Mouse (Mus musculus) lung, postnatal 0 days (tissue): ENCODE results near the gene Smarcad1. TPM values are rescaled to one million over a fixed set of nuclear protein-coding genes. Genes with fewer than 3 reads are reported as not detected.
"Not testable (repeated sequence)": the region's sequence is repeated elsewhere in the genome, so short reads cannot be mapped to it uniquely, and the experiment has no call there.

Experiments
- ATAC-seq: fragments of 200-750 bp; cut with Nextera tagmentation; 2 replicates; pipeline ENCODE4 v1.8.0; 2017; ENCODE audit warnings: moderate library complexity
- DNase-seq: peaks from one replicate; pipeline ENCODE4 v3.0.0-alpha.2; 2016; ENCODE audit warnings: low spot score
- H3K27ac ChIP-seq: fragments of 300-500 bp; sonication (generic); 2 replicates; pipeline ENCODE4 v1.5.1; 2014; ENCODE audit warnings: antibody characterized with exemption, mild to moderate bottlenecking, low read length, mixed read lengths
- H3K27me3 ChIP-seq: fragments of 300-500 bp; sonication (generic); replicated peaks from 2 replicates; pipeline ENCODE4 v1.6.1; 2014; ENCODE audit warnings: low read length, mixed read lengths; ENCODE audit not compliant: insufficient read depth
- H3K36me3 ChIP-seq: fragments of 300-500 bp; sonication (generic); 2 replicates; pipeline ENCODE4 v1.6.1; 2014; ENCODE audit warnings: low read length, mixed read lengths; ENCODE audit not compliant: insufficient read depth
- H3K4me1 ChIP-seq: fragments of 300-500 bp; sonication (generic); 2 replicates; pipeline ENCODE4 v1.6.1; 2014; ENCODE audit warnings: antibody characterized with exemption, low read depth, low read length, mixed read lengths; ENCODE audit not compliant: insufficient read depth
- H3K4me2 ChIP-seq: fragments of 300-500 bp; sonication (generic); replicated peaks from 2 replicates; pipeline ENCODE4 v1.6.1; 2014; ENCODE audit warnings: low read depth, mild to moderate bottlenecking, low read length, moderate library complexity, mixed read lengths
- H3K4me3 ChIP-seq: fragments of 300-500 bp; sonication (generic); 2 replicates; pipeline ENCODE4 v1.5.1; 2014; ENCODE audit warnings: low read depth, low read length
- H3K9ac ChIP-seq: fragments of 300-500 bp; sonication (generic); replicated peaks from 2 replicates; pipeline ENCODE4 v1.6.1; 2014; ENCODE audit warnings: low read depth, mild to moderate bottlenecking
- H3K9me3 ChIP-seq: fragments of 300-500 bp; sonication (generic); 2 replicates; pipeline ENCODE4 v1.6.1; 2016; ENCODE audit warnings: low read length, mixed read lengths
- CTCF ChIP-seq: IDR thresholded peaks from 2 replicates; pipeline ENCODE4 v1.5.1; 2016; ENCODE audit warnings: antibody characterized with exemption, mild to moderate bottlenecking
- EP300 ChIP-seq: IDR thresholded peaks from 2 replicates; pipeline ENCODE4 v1.6.1; 2016; ENCODE audit warnings: antibody characterized with exemption, mild to moderate bottlenecking, control low read depth
- WGBS: fragments of 180-500 bp; shearing (Covaris S2); extraction: QIAGEN DNeasy Blood & Tissue Kit; methylation state at CpG from one replicate; pipeline ENCODE4 v1.1.7; 2014; 5-methylcytosine and 5-hydroxymethylcytosine counted together
- polyA plus RNA-seq: library from polyadenylated mRNA; unstranded; fragments of >200 nt; fragmentation: Nextera tagmentation; extraction: Ambion mirVana; gene quantifications from 2 replicates; pipeline ENCODE4 v1.2.1, GENCODE M21; 2015

Gene Smarcad1
- 42.2 and 43.5 TPM in 2 replicates for polyA plus RNA-seq

DNA sequence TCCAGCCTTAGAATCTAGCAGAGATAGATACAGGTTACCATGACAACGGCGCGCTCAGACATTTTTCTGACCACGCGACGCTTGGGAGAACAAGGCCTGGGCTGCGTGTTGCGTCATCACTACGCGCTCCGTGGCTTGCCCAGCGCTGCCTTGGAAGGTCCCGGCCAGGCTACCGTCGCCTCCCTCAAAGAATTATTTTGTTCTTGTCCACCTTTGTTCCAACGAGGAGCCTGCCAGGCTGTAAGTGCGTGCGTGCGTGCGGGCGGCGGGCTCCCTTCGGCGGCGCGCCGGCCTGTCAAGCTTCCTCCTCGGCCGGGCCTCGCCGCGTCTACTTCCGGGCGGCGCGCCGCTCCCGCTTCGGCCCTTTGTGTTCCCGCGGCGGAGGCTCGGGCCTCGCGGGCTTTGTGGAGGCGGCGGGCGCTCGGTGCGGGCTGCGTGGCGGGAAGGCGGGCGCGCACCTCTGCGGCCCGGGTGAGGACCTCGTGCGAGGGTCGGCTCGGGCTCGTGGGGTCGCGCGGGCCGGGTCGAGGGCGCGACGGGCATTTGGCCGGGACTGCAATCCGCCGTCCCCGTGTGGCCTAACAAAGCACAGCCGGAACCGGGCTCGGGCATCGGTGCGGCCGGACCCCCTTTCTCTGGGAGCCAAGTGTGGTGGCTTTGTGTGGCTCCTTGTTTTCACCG lies at the start of gene Smarcad1:
Gene Smarcad1, plus strand, starts transcription at position 93 of the 681 bp plus-strand sequence.
- H3K4me1 ChIP-seq = peaks cover 6% of the 10 kb centered on the region; the same call in 1 of the 2 replicates
- peak; percentile 98 for DNase-seq
- TF ChIP-seq CTCF = peak; percentile 26
- TF ChIP-seq EP300 = no peak
- H3K36me3 ChIP-seq = peaks cover 9% of the 10 kb centered on the region; the same call in 1 of the 2 replicates
- H3K9me3 ChIP-seq = no peaks in the 10 kb centered on the region
- H3K4me3 ChIP-seq = peak within 1 kb of the TSS; percentile 90
- no peaks in the 10 kb centered on the region for H3K27me3 ChIP-seq
- peak; percentile 95 for ATAC-seq
- peak within 1 kb of the TSS; percentile 78 for H3K4me2 ChIP-seq
- peak within 1 kb of the TSS; percentile 91 for H3K9ac ChIP-seq
- WGBS = 2% methylated on average over 62 of the region's 81 CpGs
- H3K27ac ChIP-seq = peak within 1 kb of the TSS; percentile 96

DNA sequence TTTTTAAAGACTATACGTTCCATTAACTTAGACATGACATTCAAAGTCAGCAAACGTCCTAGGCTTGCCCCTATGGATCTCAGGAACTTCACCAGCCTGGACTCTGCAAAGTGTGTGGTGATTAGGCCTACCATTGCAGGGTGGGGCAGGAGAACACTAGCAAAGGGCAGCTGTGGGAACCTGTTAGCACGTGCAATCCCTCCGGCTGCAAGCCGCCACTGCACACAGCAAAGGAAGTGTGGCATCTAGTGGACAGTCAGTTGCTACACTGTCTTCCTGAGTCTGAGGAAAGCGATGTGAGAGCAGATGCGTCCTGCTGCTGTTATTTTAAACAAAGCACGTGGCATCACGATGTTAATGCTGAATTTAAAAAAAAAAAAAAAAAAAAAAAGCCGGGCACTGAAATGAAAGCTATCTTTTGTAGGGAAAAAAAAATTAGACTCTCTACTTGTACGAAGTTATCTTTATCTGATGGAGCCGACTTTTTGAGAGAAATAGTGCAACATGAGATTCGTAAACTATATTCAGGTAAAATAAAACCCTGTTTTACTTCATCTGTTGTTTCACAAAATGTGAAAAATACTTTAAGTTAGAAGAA lies 45.5 kb upstream of the Smarcad1 start:
- TF ChIP-seq CTCF (peak; percentile 53), EP300 (no peak)
- peak; percentile 37 for DNase-seq
- Histone ChIP-seq H3K27ac (no peak overlapping the region), H3K9me3 (no peaks in the 10 kb centered on the region), H3K9ac (no peak overlapping the region), H3K27me3 (no peaks in the 10 kb centered on the region), H3K4me1 (no peaks in the 10 kb centered on the region), H3K4me2 (no peak overlapping the region), H3K4me3 (no peak overlapping the region), H3K36me3 (no peaks in the 10 kb centered on the region)
- 36% methylated on average over 13 of the region's 13 CpGs for WGBS
- peak; percentile 30; the same call in 1 of the 2 replicates for ATAC-seq

DNA sequence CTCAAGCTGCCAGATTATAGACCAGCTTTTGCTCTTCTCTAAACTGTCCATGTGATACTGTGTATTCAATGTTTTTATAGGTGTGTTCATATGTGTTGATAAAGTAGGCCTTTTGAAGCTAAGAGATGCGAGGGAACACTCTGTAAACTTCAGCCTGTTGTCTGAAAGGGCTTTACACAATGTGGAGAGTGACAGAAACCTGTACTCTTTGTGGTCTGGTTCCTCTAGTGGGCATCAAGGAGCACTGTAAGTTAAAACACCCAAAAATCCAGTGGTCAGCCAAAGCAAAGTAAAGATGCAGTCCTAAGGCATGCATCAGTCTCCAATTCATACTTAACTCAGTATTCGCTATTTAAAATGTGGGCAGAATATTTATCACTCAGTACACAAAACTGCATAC lies 44.6 kb upstream of the Smarcad1 start:
- H3K27ac ChIP-seq = no peak overlapping the region
- no peaks in the 10 kb centered on the region for H3K9me3 ChIP-seq
- H3K4me2 ChIP-seq = no peak overlapping the region
- no peak overlapping the region for H3K9ac ChIP-seq
- H3K36me3 ChIP-seq = no peaks in the 10 kb centered on the region
- WGBS = 84% methylated on average over 2 of the region's 2 CpGs
- H3K4me1 ChIP-seq = no peaks in the 10 kb centered on the region
- DNase-seq (no peak), ATAC-seq (no peak)
- TF ChIP-seq EP300 = no peak
- no peak for TF ChIP-seq CTCF
- no peak overlapping the region for H3K4me3 ChIP-seq
- H3K27me3 ChIP-seq = no peaks in the 10 kb centered on the region

DNA sequence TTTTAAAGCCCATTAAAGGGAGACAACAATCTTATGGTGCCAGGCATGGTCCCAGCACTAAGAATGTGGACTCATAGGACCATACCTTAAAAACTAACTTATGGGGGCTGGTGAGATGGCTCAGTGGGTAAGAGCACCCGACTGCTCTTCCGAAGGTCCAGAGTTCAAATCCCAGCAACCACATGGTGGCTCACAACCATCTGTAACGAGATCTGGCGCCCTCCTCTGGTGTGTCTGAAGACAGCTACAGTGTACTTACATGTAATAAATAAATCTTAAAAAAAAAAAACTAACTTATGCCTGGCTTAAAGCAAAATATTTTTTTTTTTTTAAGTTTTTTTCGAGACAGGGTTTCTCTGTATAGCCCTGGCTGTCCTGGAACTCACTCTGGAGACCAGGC lies 41.6 kb upstream of the Smarcad1 start:
- ATAC-seq, H3K36me3 ChIP-seq, DNase-seq, H3K4me3 ChIP-seq, H3K4me2 ChIP-seq, H3K4me1 ChIP-seq, H3K27me3 ChIP-seq, H3K27ac ChIP-seq, H3K9me3 ChIP-seq, H3K9ac ChIP-seq: not testable (repeated sequence)
- 75% methylated on average over 3 of the region's 5 CpGs for WGBS

DNA sequence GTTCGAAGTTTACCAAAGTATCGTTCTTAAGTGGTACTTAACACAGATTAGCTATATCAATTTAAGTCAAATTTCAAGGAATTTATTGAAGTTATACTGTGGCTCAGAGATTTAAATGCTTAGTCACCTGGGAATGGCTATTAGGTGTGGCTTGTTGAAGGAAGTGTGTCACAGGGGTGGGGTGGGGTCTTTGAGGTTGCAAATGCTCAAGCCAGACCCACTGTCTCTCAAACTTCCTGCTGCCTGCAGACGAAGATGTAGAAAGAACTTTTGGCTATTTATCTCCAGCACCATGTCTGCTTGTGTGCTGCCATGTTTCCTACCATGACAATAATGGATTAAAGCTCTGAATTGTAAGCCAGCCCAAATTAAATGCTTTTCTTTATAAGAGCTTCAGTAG lies 40.2 kb upstream of the Smarcad1 start:
- Histone ChIP-seq H3K9me3 (no peaks in the 10 kb centered on the region), H3K9ac (no peak overlapping the region), H3K27me3 (no peaks in the 10 kb centered on the region), H3K36me3 (no peaks in the 10 kb centered on the region), H3K4me1 (no peaks in the 10 kb centered on the region), H3K4me3 (no peak overlapping the region), H3K4me2 (no peak overlapping the region), H3K27ac (no peak overlapping the region)
- WGBS = 59% methylated on average over 3 of the region's 3 CpGs
- no peak for DNase-seq
- TF ChIP-seq EP300 (no peak), CTCF (no peak)
- no peak for ATAC-seq

DNA sequence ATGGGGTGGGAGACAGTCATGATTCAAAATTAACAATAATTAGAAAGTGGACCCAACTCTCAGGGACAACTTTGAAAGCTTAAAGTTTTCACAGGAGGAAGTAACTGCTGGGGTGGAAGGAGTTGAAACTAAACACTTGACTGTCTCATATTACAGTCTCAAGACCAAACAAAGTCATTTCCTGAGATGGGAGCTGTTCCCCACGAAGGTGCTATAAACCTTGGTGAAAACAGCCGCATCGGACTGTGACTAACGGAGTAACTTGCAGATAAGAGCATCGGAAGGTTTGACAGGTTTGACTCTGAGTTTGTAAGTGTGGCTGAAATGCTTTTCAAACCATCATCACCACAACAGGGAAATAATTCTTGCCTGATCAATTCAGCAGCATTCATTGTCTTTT lies 33.5 kb upstream of the Smarcad1 start:
- no peak overlapping the region for H3K27ac ChIP-seq
- H3K9ac ChIP-seq = no peak overlapping the region
- WGBS = 9% methylated on average over 5 of the region's 5 CpGs
- no peaks in the 10 kb centered on the region for H3K4me1 ChIP-seq
- ATAC-seq = no peak
- no peak overlapping the region for H3K4me2 ChIP-seq
- H3K27me3 ChIP-seq = no peaks in the 10 kb centered on the region
- no peaks in the 10 kb centered on the region for H3K36me3 ChIP-seq
- no peaks in the 10 kb centered on the region for H3K9me3 ChIP-seq
- H3K4me3 ChIP-seq = no peak overlapping the region
- no peak for TF ChIP-seq EP300
- no peak for TF ChIP-seq CTCF
- DNase-seq = no peak
